Mouse (Mus musculus): ENCODE results near the gene Lrrk1. TPM values are rescaled to one million over a fixed set of nuclear protein-coding genes. Genes with fewer than 3 reads are reported as not detected.

The Lrrk1 gene
- polyA plus RNA-seq, 1 experiment from 2014 or later: 2.9 TPM

DNA sequence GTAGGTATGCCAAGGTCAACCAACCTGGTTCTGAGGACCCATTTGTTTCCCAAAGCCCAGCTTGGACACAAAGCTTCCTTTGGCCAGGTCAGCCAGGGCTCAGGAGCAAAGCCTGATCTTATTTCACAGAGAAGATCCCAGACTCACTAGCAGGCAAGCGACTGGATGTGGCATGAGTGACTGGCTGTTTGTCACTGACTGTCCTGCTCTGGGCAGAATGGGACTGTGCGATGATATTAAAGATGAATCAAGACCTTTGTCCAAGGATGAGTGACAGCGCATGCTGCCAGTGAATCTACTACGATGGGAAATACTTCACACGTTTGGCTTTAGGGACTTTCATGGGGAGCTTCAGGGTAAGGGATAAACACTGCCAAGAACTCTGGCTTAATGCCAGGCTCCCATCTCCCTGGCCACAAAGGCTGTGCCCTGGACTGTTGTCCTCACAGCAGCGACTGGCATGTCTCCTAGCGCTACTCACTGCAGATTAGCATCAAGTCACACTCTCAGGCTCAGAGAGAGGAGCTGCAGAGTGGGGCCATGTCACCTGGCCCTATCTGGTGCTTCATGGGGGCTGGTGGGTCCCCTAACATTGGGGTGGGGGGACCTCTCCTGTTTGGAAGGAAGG, 127.3 kb downstream of the Lrrk1 start:
- Histone ChIP-seq H3K4me3 (ENCODE audit: low read depth, low read length) (no peak overlapping the region), H3K9ac (ENCODE audit: low read depth, low read length) (no peak overlapping the region), H3K4me2 (replicated peaks; ENCODE audit: low read depth, low read length) (no peak overlapping the region), H3K4me1 (replicated peaks; ENCODE audit: control insufficient read depth, insufficient read depth, low read length) (no peaks in the 10 kb centered on the region), H3K36me3 (ENCODE audit: control insufficient read depth, insufficient read depth, low read length) (no peaks in the 10 kb centered on the region), H3K27ac (ENCODE audit: low read depth, low read length) (no peak overlapping the region), H3K9me3 (ENCODE audit: control insufficient read depth, low read length) (no peaks in the 10 kb centered on the region), H3K27me3 (ENCODE audit: control insufficient read depth, insufficient read depth, low read length) (no peaks in the 10 kb centered on the region)
- ATAC-seq (ENCODE audit: low FRiP score) (no peak), DNase-seq (ENCODE audit: low spot score) (no peak)
- WGBS: 84% methylated on average over 7 of the region's 7 CpGs

DNA sequence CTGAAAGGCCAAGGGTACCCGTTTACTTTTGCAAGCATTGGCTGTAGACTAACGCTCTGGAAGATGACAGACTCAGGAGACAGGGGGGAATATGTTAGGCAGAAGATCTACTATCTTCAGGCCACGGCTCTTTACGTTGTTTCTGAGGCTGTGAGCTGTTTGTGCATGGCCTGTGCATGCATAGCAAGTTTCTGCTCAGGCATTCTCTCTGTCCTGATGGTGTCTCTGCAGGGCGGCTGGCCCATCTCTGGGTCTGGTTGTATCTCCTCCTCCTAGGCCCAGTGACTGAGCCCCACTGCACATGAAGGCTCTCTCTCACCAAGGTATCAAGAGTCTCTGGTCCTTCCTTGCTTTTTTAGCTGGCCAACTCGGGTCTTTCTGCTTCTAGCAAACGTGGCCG, 127.9 kb downstream of the Lrrk1 start:
- 86% methylated on average over 8 of the region's 8 CpGs for WGBS
- Histone ChIP-seq H3K36me3 (ENCODE audit: control insufficient read depth, insufficient read depth, low read length) (no peaks in the 10 kb centered on the region), H3K4me2 (replicated peaks; ENCODE audit: low read depth, low read length) (no peak overlapping the region), H3K4me3 (ENCODE audit: low read depth, low read length) (no peak overlapping the region), H3K9me3 (ENCODE audit: control insufficient read depth, low read length) (no peaks in the 10 kb centered on the region), H3K4me1 (replicated peaks; ENCODE audit: control insufficient read depth, insufficient read depth, low read length) (no peaks in the 10 kb centered on the region), H3K27me3 (ENCODE audit: control insufficient read depth, insufficient read depth, low read length) (no peaks in the 10 kb centered on the region), H3K9ac (ENCODE audit: low read depth, low read length) (no peak overlapping the region), H3K27ac (ENCODE audit: low read depth, low read length) (no peak overlapping the region)
- DNase-seq (ENCODE audit: low spot score) (no peak), ATAC-seq (ENCODE audit: low FRiP score) (no peak)

DNA sequence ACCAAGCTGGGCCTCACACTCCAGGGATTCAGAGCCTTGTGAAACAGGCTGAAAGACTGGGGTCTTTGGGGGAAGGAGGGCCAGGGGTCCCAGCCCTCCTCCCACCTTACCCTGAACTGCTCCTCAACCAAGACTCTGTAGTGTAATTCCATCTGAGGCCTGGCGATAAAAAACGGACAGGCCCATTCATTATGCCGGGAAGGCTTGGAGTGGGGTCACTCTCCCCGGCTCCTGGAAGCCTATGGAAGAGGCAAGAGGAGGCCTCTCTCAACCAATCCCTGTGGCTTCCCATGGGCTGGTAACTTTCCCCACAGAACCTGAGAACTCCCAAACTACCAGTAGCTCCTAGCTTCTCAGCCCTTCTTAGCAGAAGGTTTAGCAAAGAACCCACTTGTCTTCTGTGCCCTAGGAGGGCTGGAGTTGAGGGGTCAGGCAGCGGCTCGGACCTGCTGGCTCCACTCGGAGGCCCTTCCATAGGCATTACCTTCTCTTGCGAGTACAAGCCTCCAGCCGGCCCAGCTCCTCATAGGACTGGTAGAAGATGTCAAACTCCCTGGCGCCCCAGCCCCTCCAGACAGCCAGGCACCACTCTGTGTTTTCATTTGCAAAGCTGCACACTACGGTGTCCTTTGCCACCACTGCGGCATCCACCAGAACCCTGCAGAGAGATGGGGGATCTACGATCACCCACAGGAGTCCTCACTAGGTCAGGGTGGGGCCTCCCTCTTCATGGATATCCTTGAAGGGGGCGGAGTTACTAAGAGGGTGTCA, 128.5 kb downstream of the Lrrk1 start:
- Histone ChIP-seq H3K4me3 (ENCODE audit: low read depth, low read length) (no peak overlapping the region), H3K9ac (ENCODE audit: low read depth, low read length) (no peak overlapping the region), H3K4me2 (replicated peaks; ENCODE audit: low read depth, low read length) (no peak overlapping the region), H3K36me3 (ENCODE audit: control insufficient read depth, insufficient read depth, low read length) (no peaks in the 10 kb centered on the region), H3K4me1 (replicated peaks; ENCODE audit: control insufficient read depth, insufficient read depth, low read length) (no peaks in the 10 kb centered on the region), H3K27me3 (ENCODE audit: control insufficient read depth, insufficient read depth, low read length) (no peaks in the 10 kb centered on the region), H3K9me3 (ENCODE audit: control insufficient read depth, low read length) (no peaks in the 10 kb centered on the region), H3K27ac (ENCODE audit: low read depth, low read length) (no peak overlapping the region)
- WGBS: 81% methylated on average over 14 of the region's 14 CpGs
- ATAC-seq (ENCODE audit: low FRiP score) (no peak), DNase-seq (ENCODE audit: low spot score) (no peak)

DNA sequence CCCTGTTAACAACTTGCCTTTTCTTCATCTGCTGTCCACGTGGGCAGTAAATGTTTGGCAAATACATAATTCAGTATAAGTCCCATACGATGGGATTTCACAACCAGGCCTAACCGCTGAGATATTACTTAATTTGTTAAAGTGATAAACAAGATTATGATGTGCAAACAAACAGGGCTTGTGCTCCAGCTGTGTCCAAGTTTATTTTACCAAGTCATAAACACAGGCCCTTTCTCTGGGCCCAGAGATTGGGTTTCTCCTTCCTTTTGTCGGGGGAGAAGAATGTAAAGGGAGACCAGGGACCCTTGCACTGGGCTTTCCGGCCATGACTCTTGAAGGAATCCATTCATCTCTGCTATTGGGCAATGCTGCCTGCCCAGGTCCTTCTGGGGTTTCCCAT, 129.2 kb downstream of the Lrrk1 start:
- no peaks in the 10 kb centered on the region for H3K27me3 ChIP-seq (ENCODE audit: control insufficient read depth, insufficient read depth, low read length)
- H3K9ac ChIP-seq (ENCODE audit: low read depth, low read length): no peak overlapping the region
- no peaks in the 10 kb centered on the region for H3K4me1 ChIP-seq (replicated peaks; ENCODE audit: control insufficient read depth, insufficient read depth, low read length)
- H3K27ac ChIP-seq (ENCODE audit: low read depth, low read length): no peak overlapping the region
- no peaks in the 10 kb centered on the region for H3K36me3 ChIP-seq (ENCODE audit: control insufficient read depth, insufficient read depth, low read length)
- H3K9me3 ChIP-seq (ENCODE audit: control insufficient read depth, low read length): no peaks in the 10 kb centered on the region
- no peak overlapping the region for H3K4me3 ChIP-seq (ENCODE audit: low read depth, low read length)
- WGBS: 83% methylated on average over 5 of the region's 5 CpGs
- DNase-seq (ENCODE audit: low spot score): no peak
- H3K4me2 ChIP-seq (replicated peaks; ENCODE audit: low read depth, low read length): no peak overlapping the region
- ATAC-seq (ENCODE audit: low FRiP score): no peak

DNA sequence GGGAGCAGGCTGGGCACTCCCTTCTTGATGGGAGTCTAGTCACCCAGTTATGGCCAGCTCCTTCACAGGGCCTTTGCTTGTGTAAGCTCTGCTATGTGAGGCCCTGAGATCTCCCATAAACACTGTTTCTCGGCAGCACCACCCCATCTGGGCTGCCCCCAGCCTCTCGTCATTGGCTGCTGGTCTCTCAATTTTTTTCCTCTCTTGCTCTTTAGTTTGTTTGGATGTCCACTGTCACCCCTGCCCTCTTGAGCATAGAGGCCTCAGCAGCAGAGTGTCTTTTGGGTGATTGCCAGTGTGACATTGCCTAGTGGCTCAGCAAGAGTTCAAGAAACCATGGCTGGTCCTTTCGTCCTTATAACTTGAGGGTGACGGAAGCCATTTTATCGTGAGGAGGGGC, 130.9 kb downstream of the Lrrk1 start:
- Histone ChIP-seq H3K4me2 (replicated peaks; ENCODE audit: low read depth, low read length) (no peak overlapping the region), H3K9me3 (ENCODE audit: control insufficient read depth, low read length) (no peaks in the 10 kb centered on the region), H3K27me3 (ENCODE audit: control insufficient read depth, insufficient read depth, low read length) (no peaks in the 10 kb centered on the region), H3K36me3 (ENCODE audit: control insufficient read depth, insufficient read depth, low read length) (no peaks in the 10 kb centered on the region), H3K9ac (ENCODE audit: low read depth, low read length) (no peak overlapping the region), H3K4me1 (replicated peaks; ENCODE audit: control insufficient read depth, insufficient read depth, low read length) (no peaks in the 10 kb centered on the region), H3K4me3 (ENCODE audit: low read depth, low read length) (no peak overlapping the region), H3K27ac (ENCODE audit: low read depth, low read length) (no peak overlapping the region)
- ATAC-seq (ENCODE audit: low FRiP score) (no peak), DNase-seq (ENCODE audit: low spot score) (no peak)
- WGBS: 92% methylated on average over 5 of the region's 5 CpGs

DNA sequence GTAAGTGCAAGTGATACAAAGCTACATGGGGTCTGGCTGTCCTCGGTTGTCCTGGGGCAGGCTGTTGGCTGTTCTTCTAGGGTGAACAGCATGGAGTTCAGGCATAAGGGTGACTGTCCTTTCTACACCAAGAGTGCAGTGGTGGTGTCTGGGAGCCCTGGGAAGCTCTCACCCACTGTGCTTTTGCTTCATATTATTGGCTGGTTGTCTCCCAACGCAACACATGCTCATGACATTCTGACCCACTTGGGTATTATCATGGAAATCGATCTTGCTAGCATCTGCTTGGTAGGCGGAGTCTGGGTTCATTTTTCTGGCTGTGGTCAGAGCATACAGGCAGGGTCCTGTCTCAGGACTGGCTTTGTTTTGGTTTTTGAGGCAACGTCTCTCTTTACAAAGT, 131.7 kb downstream of the Lrrk1 start:
- no peak for ATAC-seq (ENCODE audit: low FRiP score)
- H3K36me3 ChIP-seq (ENCODE audit: control insufficient read depth, insufficient read depth, low read length): no peaks in the 10 kb centered on the region

DNA sequence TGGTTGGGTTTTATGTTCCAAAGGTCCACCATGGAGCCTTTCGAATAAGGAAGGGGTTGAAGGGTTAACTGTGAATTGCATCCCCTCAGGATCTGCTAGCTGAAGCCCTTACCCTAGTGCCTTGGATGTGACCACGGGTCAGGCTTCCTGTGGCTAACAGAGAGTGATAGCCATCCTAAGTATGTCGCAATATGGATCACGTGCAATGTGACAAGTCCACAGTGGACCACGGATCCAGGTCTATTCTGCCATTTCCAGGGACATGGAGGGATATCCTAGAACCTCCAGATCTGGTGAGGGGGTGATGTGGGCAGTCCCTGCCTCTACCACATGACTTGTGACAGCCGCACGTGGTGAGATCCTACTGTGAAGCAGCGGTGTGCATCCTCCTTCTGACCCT, 133.2 kb downstream of the Lrrk1 start:
- no peak overlapping the region for H3K4me3 ChIP-seq (ENCODE audit: low read depth, low read length)
- no peak overlapping the region for H3K4me2 ChIP-seq (replicated peaks; ENCODE audit: low read depth, low read length)
- H3K27me3 ChIP-seq (ENCODE audit: control insufficient read depth, insufficient read depth, low read length): no peaks in the 10 kb centered on the region
- no peak for ATAC-seq (ENCODE audit: low FRiP score)
- H3K9me3 ChIP-seq (ENCODE audit: control insufficient read depth, low read length): no peaks in the 10 kb centered on the region
- H3K36me3 ChIP-seq (ENCODE audit: control insufficient read depth, insufficient read depth, low read length): no peaks in the 10 kb centered on the region
- no peak overlapping the region for H3K27ac ChIP-seq (ENCODE audit: low read depth, low read length)
- H3K9ac ChIP-seq (ENCODE audit: low read depth, low read length): no peak overlapping the region
- 85% methylated on average over 8 of the region's 8 CpGs for WGBS
- DNase-seq (ENCODE audit: low spot score): no peak
- H3K4me1 ChIP-seq (replicated peaks; ENCODE audit: control insufficient read depth, insufficient read depth, low read length): no peaks in the 10 kb centered on the region

More for the DNA sequence above, 131.7 kb downstream of the Lrrk1 start:
- no peak overlapping the region for H3K27ac ChIP-seq (ENCODE audit: low read depth, low read length)
- 65% methylated on average over 5 of the region's 5 CpGs for WGBS
- H3K4me3 ChIP-seq (ENCODE audit: low read depth, low read length): no peak overlapping the region
- no peaks in the 10 kb centered on the region for H3K9me3 ChIP-seq (ENCODE audit: control insufficient read depth, low read length)
- H3K9ac ChIP-seq (ENCODE audit: low read depth, low read length): no peak overlapping the region
- no peaks in the 10 kb centered on the region for H3K4me1 ChIP-seq (replicated peaks; ENCODE audit: control insufficient read depth, insufficient read depth, low read length)
- H3K27me3 ChIP-seq (ENCODE audit: control insufficient read depth, insufficient read depth, low read length): no peaks in the 10 kb centered on the region
- no peak overlapping the region for H3K4me2 ChIP-seq (replicated peaks; ENCODE audit: low read depth, low read length)
- no peak for DNase-seq (ENCODE audit: low spot score)

DNA sequence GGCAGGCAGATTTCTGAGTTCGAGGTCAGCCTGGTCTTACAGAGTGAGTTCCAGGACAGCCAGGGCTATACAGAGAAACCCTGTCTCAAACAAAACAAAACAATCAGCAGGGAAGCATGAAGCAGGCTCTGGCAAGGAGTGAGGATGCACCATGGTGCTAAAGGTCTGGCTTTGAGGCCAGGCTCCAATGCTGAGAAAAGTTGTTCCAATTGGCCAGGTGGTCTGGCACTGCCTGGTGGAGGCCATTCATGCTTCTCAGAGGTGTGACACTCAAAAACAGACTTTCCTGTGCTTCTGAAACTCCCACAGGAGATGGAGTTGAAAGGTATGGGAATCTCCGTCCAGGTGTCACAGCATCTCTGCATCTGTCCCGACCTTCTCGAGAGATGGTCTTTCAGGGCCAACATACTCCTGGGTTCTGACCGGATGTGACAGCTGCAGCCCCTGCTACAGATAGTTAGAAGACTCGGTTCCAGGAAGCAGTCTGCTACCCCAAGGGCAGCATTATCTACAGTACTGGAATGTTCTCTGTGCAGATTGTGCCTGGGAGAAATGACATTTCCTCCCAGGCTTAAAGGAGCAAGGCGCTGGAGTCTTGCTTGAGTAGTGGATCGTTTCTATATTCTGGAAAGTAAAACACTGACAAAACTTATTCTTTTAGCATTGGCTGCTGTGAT, 134.0 kb downstream of the Lrrk1 start:
- Histone ChIP-seq H3K4me3 (ENCODE audit: low read depth, low read length) (no peak overlapping the region), H3K4me2 (replicated peaks; ENCODE audit: low read depth, low read length) (no peak overlapping the region), H3K36me3 (ENCODE audit: control insufficient read depth, insufficient read depth, low read length) (no peaks in the 10 kb centered on the region), H3K27me3 (ENCODE audit: control insufficient read depth, insufficient read depth, low read length) (no peaks in the 10 kb centered on the region), H3K27ac (ENCODE audit: low read depth, low read length) (no peak overlapping the region), H3K9me3 (ENCODE audit: control insufficient read depth, low read length) (no peaks in the 10 kb centered on the region), H3K4me1 (replicated peaks; ENCODE audit: control insufficient read depth, insufficient read depth, low read length) (no peaks in the 10 kb centered on the region), H3K9ac (ENCODE audit: low read depth, low read length) (no peak overlapping the region)
- WGBS: 90% methylated on average over 8 of the region's 8 CpGs
- ATAC-seq (ENCODE audit: low FRiP score): no peak
- DNase-seq (ENCODE audit: low spot score): no peak
